Mouse (Mus musculus) frontal cortex, postnatal 10 days (tissue): ENCODE data around the gene Spata31d1b.
"Not testable (repeated sequence)": the region's sequence is repeated elsewhere in the genome, so short reads cannot be mapped to it uniquely, and the experiment has no call there.

Experiments used
- DNase-seq, 2 experiments: peaks; one replicate each; pipeline ENCODE4 v3.0.0; 2022; ENCODE audit warnings: low spot score in 2 of 2, mixed read lengths in 1 of 2

Gene Spata31d1b

DNA sequence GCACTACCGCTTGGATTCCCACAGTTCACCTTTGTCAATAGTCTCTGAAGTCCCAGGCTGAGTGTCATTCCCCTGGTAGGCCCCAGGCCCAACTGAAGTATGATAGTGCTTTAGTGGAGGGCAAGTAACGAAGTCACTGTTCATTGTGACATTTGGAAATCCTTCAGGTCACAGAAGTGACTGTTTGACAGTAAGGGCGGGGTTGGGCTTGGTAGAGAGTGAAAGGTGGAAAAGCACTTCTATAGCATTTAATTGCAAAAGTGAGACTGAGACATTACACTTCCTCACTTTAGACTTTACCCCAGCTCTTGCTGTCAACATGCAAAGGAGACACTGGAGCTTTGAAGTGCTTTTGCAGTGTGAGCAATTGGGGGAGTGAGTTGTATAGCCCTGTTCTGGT is 18.1 kb upstream of the Spata31d1b start, which contains the start of gene 4921517D22Rik:
Gene 4921517D22Rik, minus strand, starts transcription at position 101 of the 400 bp plus-strand sequence.
- DNase-seq = no peak

GRCm38 (mm10) chr13:59695781-59696180 is 16.3 kb upstream of the Spata31d1b start:
- no peak for DNase-seq

DNA sequence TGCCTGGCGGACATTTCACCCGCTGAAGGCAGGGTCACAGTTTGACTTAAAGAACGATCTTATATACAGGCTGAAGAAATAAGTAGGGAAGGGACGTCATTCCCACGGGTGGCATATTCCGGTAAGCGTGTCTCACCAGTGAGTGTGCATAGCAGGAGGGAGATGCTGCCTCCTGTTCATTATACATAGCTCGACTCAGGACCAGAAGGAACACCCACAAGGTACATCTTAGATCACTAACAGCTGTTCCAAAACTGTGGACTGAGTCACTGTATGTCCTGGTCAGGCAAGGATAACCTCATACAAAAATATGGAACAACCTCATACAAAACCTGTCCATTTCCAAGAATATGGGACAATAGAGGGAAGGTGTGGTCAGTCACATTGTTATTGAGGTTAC is 13.0 kb upstream of the Spata31d1b start:
- no peak for DNase-seq

GRCm38 (mm10) chr13:59700137-59700536 is 11.9 kb upstream of the Spata31d1b start:
- not testable (repeated sequence) for DNase-seq

DNA sequence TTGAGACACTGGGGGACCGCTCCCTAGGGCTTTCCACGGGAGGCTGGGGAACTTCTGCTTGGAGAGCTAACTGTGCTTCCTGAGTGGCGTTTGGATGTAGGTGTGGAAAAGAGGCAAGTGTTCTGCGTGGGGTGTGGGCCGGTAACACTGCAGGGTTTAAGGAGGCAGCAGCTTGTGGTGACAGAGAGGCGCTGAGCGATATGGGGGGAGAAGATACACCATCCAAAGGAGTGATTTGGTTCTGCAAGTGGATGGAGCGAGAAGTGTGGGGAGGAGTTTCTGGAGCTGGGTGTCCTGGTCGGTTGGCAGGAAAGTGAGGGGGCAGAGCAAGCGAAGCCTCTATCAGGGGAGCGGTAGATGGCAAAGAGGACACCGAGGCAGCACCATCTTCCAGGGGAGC is 8.6 kb upstream of the Spata31d1b start:
- DNase-seq = no peak

GRCm38 (mm10) chr13:59704562-59704961 is 7.5 kb upstream of the Spata31d1b start:
- no peak for DNase-seq

DNA sequence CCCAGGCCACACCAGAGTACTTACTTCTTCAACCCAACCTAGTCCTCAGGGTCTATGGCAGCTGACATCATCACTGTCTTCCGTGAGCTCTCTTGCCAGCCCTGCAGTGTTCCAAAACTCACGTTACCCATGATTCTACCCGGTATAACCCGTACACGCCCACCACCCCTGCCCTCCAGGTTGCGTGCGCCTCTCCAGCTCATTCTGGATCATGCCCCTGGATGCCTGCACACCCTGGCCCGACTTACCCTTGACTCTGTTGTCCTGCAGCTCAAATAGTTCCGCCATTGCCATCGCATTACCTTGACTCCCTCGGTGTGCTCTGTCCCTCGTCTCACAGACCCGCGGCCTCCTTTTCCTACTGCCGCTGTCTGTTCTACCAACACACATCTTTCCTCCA is 1.9 kb upstream of the Spata31d1b start, which contains the start of gene Spata31d1a:
Gene Spata31d1a, minus strand, starts transcription at position 101 of the 400 bp plus-strand sequence.
- no peak for DNase-seq

- no peak for DNase-seq
These were observed 1.6 kb downstream of the Spata31d1b start for GRCm38 (mm10) chr13:59713710-59714109.

GRCm38 (mm10) chr13:59718857-59719440 is 6.9 kb downstream of the Spata31d1b start:
- not testable (repeated sequence) for DNase-seq

GRCm38 (mm10) chr13:59719475-59719874 is 7.4 kb downstream of the Spata31d1b start:
- no peak for DNase-seq

DNA sequence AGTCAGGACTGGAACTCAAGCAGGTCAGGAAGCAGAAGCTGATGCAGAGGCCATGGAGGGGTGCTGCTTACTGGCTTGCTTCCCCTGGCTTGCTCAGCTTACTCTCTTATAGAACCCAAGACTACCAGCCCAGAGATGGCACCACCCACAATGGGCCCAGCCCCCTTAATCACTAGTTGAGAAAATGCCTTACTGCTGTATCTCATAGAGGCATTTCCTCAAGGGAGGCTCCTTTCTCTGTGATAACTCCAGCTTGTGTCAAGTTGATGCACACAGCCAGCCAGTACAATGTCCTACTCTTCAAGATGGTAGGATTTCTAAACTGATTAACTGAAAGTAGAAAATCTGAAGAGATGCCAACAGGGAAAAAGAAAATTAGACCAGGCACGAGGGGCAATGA is 10.0 kb downstream of the Spata31d1b start:
- DNase-seq = not testable (repeated sequence)

GRCm38 (mm10) chr13:59726139-59726867 is 14.2 kb downstream of the Spata31d1b start:
- DNase-seq = no peak

DNA sequence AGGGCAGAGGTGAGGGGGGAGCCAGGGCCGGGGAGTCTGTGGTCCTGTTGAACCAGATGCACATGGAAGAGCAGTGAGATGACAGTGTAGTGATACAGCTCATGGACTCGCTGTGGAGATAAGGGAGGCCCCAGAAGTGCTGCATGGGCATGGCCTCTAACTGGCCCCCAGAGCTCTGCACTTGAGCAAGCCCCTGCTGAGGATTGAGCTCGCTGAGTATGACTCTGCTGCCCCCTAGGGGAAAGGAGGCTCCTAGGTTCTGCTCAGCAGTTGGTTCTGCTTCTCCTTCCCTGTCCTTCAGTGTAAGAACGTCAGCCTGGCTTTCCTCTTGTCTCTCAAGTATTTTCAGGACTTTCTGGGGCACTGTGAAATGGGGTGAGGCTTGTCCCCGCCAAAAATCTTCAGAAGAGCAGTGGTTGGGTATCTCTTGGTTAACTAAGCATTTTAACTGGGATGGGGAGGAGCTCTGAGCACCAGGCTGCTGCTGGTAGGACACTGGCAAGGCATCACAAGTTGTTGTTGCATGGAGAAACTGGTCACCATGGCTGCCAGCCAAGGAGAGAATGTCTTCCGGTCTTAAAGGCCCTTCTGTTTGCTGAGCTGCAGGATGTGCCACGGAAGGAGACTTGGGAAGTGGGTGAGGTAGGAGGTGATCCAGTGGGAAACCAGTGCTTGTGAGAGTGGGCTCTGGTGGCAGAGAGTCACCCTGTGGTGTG is 16.5 kb downstream of the Spata31d1b start:
- peak; percentile 68 to 83 for DNase-seq

DNA sequence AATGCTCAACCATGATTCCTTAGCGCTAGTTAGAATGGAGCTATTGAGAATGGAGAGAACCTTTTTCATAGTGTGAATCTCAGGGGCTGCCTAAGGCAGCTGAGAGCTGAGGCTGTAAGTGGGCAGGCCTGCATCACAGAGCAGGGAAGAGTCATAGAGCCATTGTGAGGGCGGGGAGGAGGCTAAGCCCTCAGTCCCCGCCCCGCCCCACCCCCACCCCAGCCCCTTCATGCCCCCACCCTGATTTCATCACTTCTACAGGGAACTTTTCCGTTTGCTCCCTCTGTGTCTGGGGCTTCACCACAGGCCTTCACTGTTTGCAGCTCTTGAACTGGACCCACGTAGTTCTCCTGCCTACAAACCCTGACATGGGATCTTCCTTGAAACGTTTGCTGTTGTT is 19.6 kb downstream of the Spata31d1b start, which contains the start of gene Spata31d1d:
Gene Spata31d1d, minus strand, starts transcription at position 101 of the 400 bp plus-strand sequence.
- DNase-seq = no peak

GRCm38 (mm10) chr13:59733936-59734335 is 21.9 kb downstream of the Spata31d1b start:
- DNase-seq = no peak

DNA sequence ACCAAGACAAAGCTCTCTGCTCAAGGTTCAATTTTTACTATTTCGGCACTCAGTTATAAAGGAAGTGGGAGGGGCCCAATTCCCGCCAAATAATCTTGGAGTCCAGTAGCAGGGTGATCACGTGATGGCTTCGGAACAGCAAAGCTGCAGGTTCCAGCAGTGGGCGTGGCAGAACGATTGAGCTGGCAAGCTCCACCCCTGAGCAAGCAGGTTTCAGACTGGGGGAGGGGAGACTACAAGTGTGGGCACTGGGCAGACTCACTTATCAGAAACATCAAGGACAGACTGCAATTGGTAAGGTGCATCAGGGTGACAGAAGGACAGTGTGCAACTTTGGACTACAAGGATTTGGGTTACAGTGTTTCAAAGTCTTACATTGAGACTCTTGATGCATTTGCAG is 22.3 kb downstream of the Spata31d1b start:
- not testable (repeated sequence) for DNase-seq

DNA sequence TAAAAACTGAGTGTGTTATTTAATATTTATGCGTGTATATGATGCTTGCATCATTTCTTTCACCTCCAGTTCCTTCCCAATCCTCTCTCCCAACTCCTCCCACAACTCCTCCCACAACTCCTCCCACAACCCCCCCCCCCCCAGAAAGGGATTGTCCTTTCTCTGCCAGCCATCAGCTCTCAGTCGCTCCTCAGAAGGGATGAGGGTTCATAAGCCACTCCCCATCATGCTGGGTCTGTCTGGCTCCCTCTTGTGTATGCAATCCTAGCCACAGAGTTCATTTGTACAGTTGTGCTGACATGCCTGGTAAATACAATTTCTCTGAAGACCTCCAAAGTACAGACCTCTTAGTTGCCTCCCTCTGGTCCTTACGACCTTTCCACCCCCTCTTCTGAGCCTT is 23.1 kb downstream of the Spata31d1b start:
- no peak for DNase-seq

GRCm38 (mm10) chr13:59738455-59738854 is 26.4 kb downstream of the Spata31d1b start:
- DNase-seq = no peak

DNA sequence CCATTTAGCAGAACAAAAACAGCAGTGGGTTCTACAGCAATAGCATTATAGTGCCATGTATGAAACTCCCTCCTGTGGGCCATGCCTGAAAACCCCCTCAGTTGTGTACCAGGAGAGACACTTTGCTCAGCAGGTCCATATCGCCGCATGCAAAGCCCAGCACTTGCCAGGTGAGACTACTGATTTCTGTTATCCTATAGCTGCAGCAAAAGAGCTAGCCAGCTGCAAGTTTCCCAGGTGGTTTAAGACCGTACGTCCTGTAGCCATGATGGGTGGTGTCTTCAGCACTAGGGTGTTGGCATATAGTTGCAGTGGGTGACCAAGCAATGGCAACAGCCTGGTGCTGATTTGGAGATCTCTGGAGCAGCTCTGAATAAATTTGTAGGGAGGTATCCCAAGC is 27.3 kb downstream of the Spata31d1b start:
- DNase-seq = no peak

- no peak for DNase-seq
These were observed 29.0 kb downstream of the Spata31d1b start for GRCm38 (mm10) chr13:59741096-59741495.

GRCm38 (mm10) chr13:59741697-59742096 is 29.6 kb downstream of the Spata31d1b start:
- no peak for DNase-seq

GRCm38 (mm10) chr13:59745462-59745861 is 33.4 kb downstream of the Spata31d1b start:
- no peak for DNase-seq
